Mouse (Mus musculus) macrophage (primary cell): ENCODE measurements around the gene Smim23. TPM values are rescaled to one million over a fixed set of nuclear protein-coding genes. Genes with fewer than 3 reads are reported as not detected.

ENCODE experiments used
- H3K27ac ChIP-seq: fragments of 350-480 bp; formaldehyde crosslinking; 2 replicates; pipeline ENCODE4 v1.9.0; 2021
- H3K36me3 ChIP-seq: fragments of 350-480 bp; formaldehyde crosslinking; 2 replicates; pipeline ENCODE4 v1.9.0; 2021; ENCODE audit errors: inconsistent target
- H3K4me3 ChIP-seq: fragments of 350-480 bp; formaldehyde crosslinking; 2 replicates; pipeline ENCODE4 v1.9.0; 2021; ENCODE audit errors: inconsistent target
- H3K79me2 ChIP-seq: fragments of 350-480 bp; formaldehyde crosslinking; 2 replicates; pipeline ENCODE4 v1.9.0; 2021; ENCODE audit errors: inconsistent target
- WGBS: methylation state at CpG from one replicate; pipeline ENCODE4 v1.1.7; 2026; ENCODE audit warnings: inconsistent platforms; ENCODE audit not compliant: missing documents; 5-methylcytosine and 5-hydroxymethylcytosine counted together
- polyA plus RNA-seq: library from polyadenylated mRNA; stranded (reverse); fragments of 250-400 nt; gene quantifications from 3 replicates; pipeline ENCODE4 v1.2.4, GENCODE M21; 2018; ENCODE audit warnings: inconsistent platforms
- total RNA-seq, 78 experiments: library from RNA; depleted of rRNA; stranded (reverse); fragments of 250-400 nt; gene quantifications; 1 replicate in 9 of 78; 2 replicates in 24 of 78; 3 replicates in 43 of 78; 4 replicates in 2 of 78; pipeline ENCODE4 v1.2.4; 2018; ENCODE audit warnings: inconsistent platforms in 56 of 78

Smim23 gene
- total RNA-seq (2018; cell fraction: chromatin; rRNA removed), result not detected
- total RNA-seq (2018; cell fraction: cytosol; rRNA removed), result not detected
- not detected for total RNA-seq (2018; cell fraction: nucleus; rRNA removed)
- not detected in 3 replicates for polyA plus RNA-seq

DNA sequence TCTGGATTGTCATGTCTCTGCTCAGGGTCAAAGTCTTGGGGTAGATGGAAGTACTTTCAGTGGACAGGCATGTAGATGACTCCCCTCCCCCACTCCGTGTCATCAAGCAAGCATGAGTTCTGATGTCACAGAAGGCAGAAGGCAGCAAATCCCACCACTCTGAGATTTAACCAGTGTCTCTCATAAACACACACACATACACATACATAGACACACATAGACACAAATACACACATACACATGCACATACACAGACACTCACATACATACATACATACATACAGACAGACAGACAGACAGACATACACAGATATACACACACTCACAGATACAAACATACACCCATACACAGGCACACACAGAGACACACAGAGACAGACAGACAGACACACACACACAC lies at the start of gene Smim23:
Gene Smim23, minus strand, starts transcription at position 101 of the 400 bp plus-strand sequence.
- Histone ChIP-seq H3K36me3 (no peaks in the 10 kb centered on the region), H3K27ac (no peak within 1 kb of the TSS), H3K79me2 (no peaks in the 10 kb centered on the region), H3K4me3 (no peak within 1 kb of the TSS)
- WGBS, result 100% methylated on average over 1 of the region's 1 CpGs

DNA sequence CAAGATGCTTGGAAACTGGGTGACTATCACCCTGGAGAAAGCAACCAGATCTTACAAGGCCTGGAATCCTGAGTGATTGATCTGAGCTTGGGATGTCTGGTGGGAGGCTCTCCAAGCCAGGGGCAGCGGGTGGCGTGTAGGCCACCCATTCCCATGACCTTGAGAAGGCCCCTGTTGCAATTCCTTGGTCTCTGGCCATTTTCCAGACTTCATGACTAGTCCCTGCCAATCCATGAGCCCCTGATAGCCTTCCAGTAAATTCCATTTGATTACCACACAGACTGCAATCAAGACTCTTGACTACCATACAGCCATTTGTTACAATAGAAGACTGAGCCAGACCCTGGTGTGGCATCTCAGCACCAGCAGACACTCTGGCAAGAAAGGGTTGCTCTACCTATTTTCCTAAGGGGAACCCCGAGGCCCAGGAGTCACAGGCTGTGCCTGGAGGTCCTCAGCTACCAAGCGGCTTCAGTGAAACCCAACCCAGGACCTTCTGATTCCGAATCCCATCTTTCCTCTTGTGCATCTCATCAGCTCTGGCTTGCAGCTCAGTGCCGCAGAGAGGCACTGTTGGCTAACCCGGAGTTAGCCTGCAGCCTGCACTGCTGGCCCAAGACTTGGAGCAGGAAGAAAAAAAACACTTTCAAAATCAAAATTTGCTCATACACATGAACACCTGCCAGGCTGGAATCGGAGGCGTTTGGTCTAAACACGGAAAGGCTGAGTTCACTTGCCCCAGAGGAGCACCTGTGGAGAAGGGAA lies 44.4 kb upstream of the Smim23 start:
- Histone ChIP-seq H3K27ac (no peak overlapping the region), H3K79me2 (no peaks in the 10 kb centered on the region), H3K36me3 (no peaks in the 10 kb centered on the region), H3K4me3 (no peak overlapping the region)
- WGBS, result 90% methylated on average over 10 of the region's 10 CpGs

DNA sequence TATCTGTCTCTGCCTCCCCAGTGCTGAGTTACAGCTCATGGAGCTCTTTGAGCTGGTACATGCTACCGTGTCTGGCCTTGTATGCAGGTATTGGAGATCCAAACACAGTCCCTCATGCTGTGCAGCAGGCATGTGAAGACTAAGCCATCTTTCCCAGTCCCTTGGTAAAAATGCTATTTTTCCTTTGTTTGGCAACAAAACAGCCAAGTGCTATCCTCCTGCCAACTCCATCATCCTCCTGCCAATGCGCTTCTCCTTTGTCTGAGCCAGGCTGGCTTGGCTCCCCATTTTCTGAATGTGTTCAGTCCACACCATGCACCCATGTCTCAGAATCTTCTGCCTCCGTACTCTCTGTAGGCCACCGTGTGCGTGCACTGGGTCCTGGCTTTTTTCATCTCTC lies 40.2 kb upstream of the Smim23 start:
- Histone ChIP-seq H3K36me3 (no peaks in the 10 kb centered on the region), H3K79me2 (no peaks in the 10 kb centered on the region), H3K27ac (no peak overlapping the region), H3K4me3 (no peak overlapping the region)
- 96% methylated on average over 5 of the region's 5 CpGs for WGBS

DNA sequence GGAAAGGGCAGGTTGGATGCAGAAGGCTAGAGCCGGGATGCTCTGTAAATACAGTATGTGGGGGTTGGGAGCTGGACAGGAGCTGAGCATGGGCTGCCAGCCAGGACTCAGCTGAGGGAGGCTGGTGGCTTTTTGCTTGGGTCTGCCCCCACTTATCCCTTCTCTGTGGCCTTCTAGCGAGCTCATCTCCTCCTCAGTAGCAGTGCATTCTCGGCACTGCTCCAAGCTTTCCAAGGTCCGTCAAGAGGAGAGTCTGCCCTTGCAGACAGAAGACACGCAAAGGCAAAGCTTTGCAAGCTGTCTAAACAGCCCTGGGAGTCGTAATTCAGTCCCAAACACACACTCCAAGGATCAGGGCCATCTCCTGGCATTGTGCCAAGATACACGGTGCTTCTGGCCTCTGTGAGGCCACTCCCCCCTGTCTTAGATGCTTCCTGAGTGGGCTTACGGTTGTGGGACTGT lies 33.0 kb upstream of the Smim23 start:
- H3K4me3 ChIP-seq, result no peak overlapping the region
- WGBS, result 60% methylated on average over 7 of the region's 8 CpGs
- no peaks in the 10 kb centered on the region for H3K36me3 ChIP-seq
- H3K79me2 ChIP-seq, result no peaks in the 10 kb centered on the region
- no peak overlapping the region for H3K27ac ChIP-seq

DNA sequence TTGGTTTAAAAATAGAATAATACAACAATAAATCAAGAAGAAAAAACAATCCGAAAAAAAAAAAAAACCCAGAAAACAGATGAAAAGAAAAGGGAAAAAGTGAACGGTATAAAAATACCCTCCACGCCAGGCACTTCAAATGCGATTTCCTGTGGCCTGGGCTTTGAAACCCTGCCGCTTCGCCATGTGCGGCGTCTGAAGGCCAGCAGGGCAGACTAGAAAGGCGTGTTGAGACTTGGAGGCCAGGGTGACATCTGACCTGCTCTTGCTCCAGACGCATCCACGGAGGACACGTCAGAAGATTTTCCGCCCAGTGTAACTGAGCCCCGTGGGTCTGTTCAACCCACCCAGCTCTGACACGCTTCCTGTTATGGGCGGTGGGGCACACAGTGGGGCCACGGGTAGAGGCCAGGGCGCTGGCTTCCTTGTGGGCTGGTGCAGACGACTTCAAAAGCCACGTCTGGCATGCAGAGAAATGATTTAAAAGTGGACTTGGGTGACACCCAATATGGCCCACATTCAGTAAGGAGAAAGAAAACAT lies 22.3 kb upstream of the Smim23 start:
- no peaks in the 10 kb centered on the region for H3K36me3 ChIP-seq
- no peak overlapping the region for H3K27ac ChIP-seq
- H3K79me2 ChIP-seq, result no peaks in the 10 kb centered on the region
- 74% methylated on average over 20 of the region's 20 CpGs for WGBS
- no peak overlapping the region for H3K4me3 ChIP-seq

DNA sequence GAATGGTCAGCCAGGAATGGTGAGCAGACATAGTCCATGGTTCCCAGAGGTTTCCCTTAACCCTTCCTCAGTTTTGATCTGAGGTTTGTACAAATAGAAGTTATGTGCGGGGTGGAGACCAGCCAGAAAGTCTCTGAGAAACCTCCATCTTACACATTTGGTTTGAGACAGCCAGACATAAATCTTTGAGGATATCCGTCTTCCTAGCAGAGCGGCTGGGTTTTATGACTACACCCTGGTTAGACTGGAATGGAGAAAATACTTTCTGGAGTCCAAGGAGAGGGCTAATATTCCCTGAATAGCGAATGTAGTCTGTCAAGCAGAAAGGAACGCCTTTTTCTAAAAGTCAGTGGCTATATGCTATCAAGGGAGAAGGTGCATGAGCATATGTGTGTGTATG lies 16.8 kb upstream of the Smim23 start:
- H3K4me3 ChIP-seq, result no peak overlapping the region
- H3K27ac ChIP-seq, result no peak overlapping the region
- H3K79me2 ChIP-seq, result no peaks in the 10 kb centered on the region
- no peaks in the 10 kb centered on the region for H3K36me3 ChIP-seq
- 89% methylated on average over 5 of the region's 5 CpGs for WGBS

DNA sequence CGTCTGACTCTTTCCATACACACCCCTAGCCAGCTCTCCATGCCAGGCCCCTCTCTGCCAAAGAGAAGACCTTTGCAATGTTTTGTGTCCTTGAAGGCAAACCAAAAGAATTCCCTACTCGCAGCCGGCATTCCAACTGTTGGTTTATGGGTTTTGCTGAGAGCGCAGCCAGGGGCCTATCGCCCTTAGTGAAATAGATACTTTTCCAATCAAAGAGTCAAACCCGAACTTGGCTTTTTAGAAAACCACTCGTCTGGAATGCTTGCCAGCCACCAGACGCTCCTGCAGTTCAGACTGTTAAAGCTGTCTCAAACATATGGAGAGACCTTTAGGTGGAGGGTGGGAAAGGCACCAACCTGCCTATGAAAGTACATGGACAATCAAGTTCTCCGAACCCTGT lies 15.9 kb upstream of the Smim23 start:
- Histone ChIP-seq H3K27ac (no peak overlapping the region), H3K79me2 (no peaks in the 10 kb centered on the region), H3K36me3 (no peaks in the 10 kb centered on the region), H3K4me3 (no peak overlapping the region)
- 89% methylated on average over 9 of the region's 9 CpGs for WGBS

DNA sequence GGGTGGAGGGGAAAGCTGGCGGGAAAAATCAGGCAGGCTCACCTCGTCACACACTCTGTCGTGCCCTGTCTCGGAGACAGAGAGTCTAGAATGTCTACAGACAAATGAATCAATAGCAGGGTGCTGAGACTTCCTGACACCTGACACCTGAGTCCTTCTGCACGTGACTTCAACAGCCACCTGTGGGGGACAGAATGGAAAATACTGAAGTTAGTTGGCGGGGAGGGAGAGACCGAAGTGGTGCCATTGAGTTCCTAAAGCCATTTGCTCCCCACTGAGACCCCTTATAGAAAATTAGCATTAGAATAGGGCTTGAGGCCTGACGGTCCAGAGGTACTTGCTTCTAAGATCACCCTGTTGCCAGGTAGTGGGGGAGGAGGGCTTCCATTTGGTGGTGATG lies 10.6 kb upstream of the Smim23 start:
- 66% methylated on average over 8 of the region's 8 CpGs for WGBS
- Histone ChIP-seq H3K79me2 (no peaks in the 10 kb centered on the region), H3K27ac (no peak overlapping the region), H3K4me3 (no peak overlapping the region), H3K36me3 (no peaks in the 10 kb centered on the region)

DNA sequence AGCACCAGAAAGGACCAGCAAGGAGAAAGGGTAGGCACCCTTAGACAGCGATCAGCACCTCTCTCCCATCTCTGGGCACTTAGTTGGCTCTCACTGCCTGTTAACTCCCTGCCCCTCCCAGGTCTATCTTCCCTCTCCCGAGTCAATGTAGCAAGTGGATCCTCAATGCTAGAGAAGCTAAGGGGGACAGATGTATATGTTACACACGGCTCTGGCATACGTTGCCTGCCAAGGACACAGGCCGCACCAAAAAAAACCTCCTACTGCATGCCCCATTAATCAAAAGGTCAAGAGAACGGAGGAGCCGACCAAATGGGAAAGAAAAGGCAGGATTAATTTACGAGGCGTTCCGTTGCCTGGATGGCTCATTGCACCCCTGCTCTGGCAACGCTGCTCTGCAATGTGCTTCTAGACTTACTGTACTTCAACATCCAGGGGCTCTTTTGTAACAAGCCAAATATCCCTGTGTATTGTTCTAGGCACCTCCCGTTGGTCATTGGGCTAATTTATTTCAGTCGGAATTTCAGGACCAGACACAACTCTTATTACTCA lies 10.0 kb upstream of the Smim23 start:
- no peak overlapping the region for H3K27ac ChIP-seq
- H3K36me3 ChIP-seq, result no peaks in the 10 kb centered on the region
- no peaks in the 10 kb centered on the region for H3K79me2 ChIP-seq
- 57% methylated on average over 13 of the region's 13 CpGs for WGBS
- H3K4me3 ChIP-seq, result no peak overlapping the region

DNA sequence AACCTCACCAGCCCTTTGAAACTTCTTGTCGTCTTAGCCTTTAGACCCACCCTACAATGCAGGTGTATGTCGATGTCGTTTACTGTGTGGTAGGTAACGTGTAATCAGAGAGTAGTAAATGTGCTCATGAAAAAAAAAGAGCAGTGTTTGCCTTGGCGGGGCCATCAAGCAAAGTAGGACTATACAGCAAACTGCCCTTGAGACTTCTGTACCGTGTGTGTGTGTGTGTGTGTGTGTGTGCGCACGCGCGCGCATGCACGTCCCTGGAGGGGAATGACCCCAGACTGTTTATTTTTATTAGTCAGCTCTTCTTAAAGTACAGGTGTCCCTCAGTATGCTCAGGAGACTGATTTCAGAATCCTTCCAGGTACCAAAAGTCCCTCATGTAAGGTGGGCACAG lies 6.8 kb downstream of the Smim23 start:
- Histone ChIP-seq H3K4me3 (no peak overlapping the region), H3K27ac (no peak overlapping the region), H3K36me3 (no peaks in the 10 kb centered on the region), H3K79me2 (no peaks in the 10 kb centered on the region)
- WGBS, result 92% methylated on average over 11 of the region's 12 CpGs

DNA sequence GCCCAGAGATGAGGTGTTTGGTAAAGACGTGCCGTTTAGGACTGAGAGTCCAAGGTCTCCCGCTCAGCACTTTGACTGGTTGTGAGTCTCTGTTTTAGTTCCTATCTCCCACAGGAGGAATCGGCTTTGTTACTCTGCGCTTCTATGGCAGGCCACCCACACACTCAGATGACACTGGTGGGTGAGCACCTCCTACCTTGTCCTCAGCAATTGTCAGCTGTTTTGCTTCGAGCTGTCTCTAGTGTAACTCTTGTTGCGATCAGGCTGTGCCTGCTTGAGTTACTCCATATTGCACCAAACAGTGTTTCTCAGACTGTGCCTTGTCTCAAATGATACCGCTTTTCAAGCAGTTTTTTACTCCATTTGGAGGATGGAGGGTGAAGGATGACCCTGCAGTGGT lies 10.1 kb downstream of the Smim23 start:
- Histone ChIP-seq H3K36me3 (no peaks in the 10 kb centered on the region), H3K27ac (no peak overlapping the region), H3K79me2 (no peaks in the 10 kb centered on the region), H3K4me3 (no peak overlapping the region)
- 92% methylated on average over 8 of the region's 8 CpGs for WGBS

DNA sequence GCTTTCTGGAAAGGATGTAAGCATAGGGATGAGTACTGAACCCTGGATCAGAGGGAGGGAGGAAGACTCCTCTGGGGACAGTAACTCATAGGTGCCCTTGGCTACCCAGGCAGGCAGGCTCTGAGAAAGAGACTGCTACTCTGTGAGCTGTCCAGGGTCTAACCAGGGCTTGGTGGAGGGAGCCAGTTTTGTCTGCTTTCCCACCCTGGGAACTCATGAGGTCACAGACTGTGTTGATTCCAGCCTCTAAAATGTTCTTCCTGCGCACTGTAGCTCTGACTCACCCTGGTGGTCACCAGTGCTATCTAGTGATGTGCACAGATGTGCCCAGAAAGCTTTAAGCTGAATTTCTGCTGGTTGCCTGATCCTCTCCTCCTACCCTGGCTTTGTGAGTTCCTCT lies 15.3 kb downstream of the Smim23 start:
- Histone ChIP-seq H3K79me2 (no peaks in the 10 kb centered on the region), H3K36me3 (no peaks in the 10 kb centered on the region), H3K27ac (no peak overlapping the region), H3K4me3 (no peak overlapping the region)
- WGBS, result 100% methylated on average over 1 of the region's 1 CpGs

DNA sequence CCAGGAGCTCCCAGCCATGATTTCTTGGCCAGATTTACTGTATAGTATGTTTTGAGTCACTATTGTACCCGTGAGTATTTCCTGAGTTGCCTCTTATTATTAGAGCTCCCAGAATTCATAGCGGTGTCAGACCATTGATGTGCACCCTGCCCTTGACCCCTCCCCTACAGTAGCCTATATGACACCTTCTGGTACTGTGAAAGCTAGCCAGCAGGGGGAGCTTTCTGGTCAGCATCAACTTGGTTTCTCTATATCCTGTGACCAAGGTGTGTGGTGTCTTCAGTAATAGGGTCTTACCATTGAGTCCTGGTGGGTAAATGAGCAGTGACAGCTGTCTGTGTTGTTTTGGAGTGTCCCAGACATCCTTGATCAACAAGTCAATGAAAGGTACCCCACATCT lies 18.4 kb downstream of the Smim23 start:
- H3K4me3 ChIP-seq, result no peak overlapping the region
- H3K36me3 ChIP-seq, result no peaks in the 10 kb centered on the region
- 11% methylated on average over 2 of the region's 2 CpGs for WGBS
- no peaks in the 10 kb centered on the region for H3K79me2 ChIP-seq
- no peak overlapping the region for H3K27ac ChIP-seq

DNA sequence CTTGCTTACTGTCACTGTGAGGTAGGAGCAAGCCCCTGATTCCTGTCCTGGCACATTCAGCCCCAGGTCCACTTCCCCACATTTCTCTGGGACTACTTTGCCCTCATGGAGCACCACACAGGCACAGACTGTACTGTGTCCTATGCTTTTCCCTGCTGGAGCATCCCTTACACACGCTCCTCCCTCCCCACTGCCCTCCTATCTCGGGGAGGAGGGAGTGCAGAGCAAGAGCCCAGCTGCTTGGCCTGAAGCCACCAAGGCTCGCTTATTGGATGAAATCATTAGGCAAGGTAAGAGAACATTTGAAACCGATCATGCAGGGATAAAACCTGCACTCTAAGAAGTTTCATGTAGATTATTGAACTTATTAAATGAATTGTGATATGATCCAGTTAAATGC lies 20.7 kb downstream of the Smim23 start:
- no peak overlapping the region for H3K27ac ChIP-seq
- H3K79me2 ChIP-seq, result no peaks in the 10 kb centered on the region
- H3K36me3 ChIP-seq, result no peaks in the 10 kb centered on the region
- WGBS, result 87% methylated on average over 4 of the region's 4 CpGs
- no peak overlapping the region for H3K4me3 ChIP-seq

DNA sequence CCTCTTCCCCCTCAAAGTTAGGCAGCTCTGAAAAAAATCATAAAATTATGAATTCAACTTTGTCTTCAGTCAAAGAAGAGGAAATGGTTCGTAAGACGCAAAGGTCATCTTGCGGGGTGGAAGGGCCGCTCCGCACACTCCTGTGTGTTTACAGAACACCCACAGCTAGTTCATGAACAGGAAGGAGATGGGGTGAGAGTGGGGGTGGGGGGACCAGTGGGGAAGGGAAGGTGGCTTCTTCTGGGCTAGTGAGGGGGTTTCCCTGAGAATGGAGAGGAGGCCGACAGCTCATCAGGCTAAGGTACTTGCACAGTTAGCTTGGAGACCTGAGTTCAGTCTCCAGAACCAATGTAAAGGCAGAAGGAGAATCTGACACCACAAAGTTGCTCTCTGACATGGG lies 22.7 kb downstream of the Smim23 start:
- WGBS, result 13% methylated on average over 6 of the region's 6 CpGs
- Histone ChIP-seq H3K4me3 (no peak overlapping the region), H3K36me3 (no peaks in the 10 kb centered on the region), H3K27ac (no peak overlapping the region), H3K79me2 (no peaks in the 10 kb centered on the region)
